Mouse (Mus musculus) limb, embryonic 13.5 days (tissue): Measurements from ENCODE around the gene Stmn1. TPM values are rescaled to one million over a fixed set of nuclear protein-coding genes. Genes with fewer than 3 reads are reported as not detected.

Experiments
- ATAC-seq: fragments of 200-750 bp; cut with Nextera tagmentation; 2 replicates; pipeline ENCODE4 v1.8.0; 2017; ENCODE audit warnings: low read depth, moderate number of reproducible peaks, moderate TSS enrichment; ENCODE audit not compliant: low FRiP score
- H3K27ac ChIP-seq: fragments of 300-500 bp; sonication (generic); 2 replicates; pipeline ENCODE4 v1.5.1; 2015; ENCODE audit warnings: inconsistent platforms, mild to moderate bottlenecking, moderate library complexity
- H3K27me3 ChIP-seq: fragments of 300-500 bp; sonication (generic); 2 replicates; pipeline ENCODE4 v1.6.1; 2015; ENCODE audit warnings: mild to moderate bottlenecking, inconsistent platforms
- H3K36me3 ChIP-seq: fragments of 300-500 bp; sonication (generic); 2 replicates; pipeline ENCODE4 v1.6.1; 2015; ENCODE audit warnings: inconsistent platforms, mild to moderate bottlenecking, moderate library complexity
- H3K4me1 ChIP-seq: fragments of 300-500 bp; sonication (generic); 2 replicates; pipeline ENCODE4 v1.6.1; 2015; ENCODE audit warnings: inconsistent platforms
- H3K4me2 ChIP-seq: fragments of 300-500 bp; sonication (generic); replicated peaks from 2 replicates; pipeline ENCODE4 v1.6.1; 2015; ENCODE audit warnings: inconsistent platforms, mild to moderate bottlenecking, moderate library complexity
- H3K4me3 ChIP-seq: fragments of 300-500 bp; sonication (generic); 2 replicates; pipeline ENCODE4 v1.5.1; 2015; ENCODE audit warnings: moderate library complexity, mild to moderate bottlenecking, inconsistent platforms
- H3K9ac ChIP-seq: fragments of 300-500 bp; sonication (generic); 2 replicates; pipeline ENCODE4 v1.6.1; 2015; ENCODE audit warnings: mild to moderate bottlenecking, inconsistent platforms
- H3K9me3 ChIP-seq: fragments of 300-500 bp; sonication (generic); 2 replicates; pipeline ENCODE4 v1.6.1; 2016; ENCODE audit warnings: inconsistent platforms
- WGBS: fragments of 180-500 bp; shearing (Covaris S2); methylation state at CpG from one replicate; pipeline ENCODE4 v1.1.7; 2015; 5-methylcytosine and 5-hydroxymethylcytosine counted together
- polyA plus RNA-seq: library from polyadenylated mRNA; unstranded; fragments of >200 nt; fragmentation: Nextera tagmentation; extraction: Ambion mirVana; gene quantifications from 2 replicates; pipeline ENCODE4 v1.2.1, GENCODE M21; 2015

The Stmn1 gene
- polyA plus RNA-seq, 1 experiment from 2014 or later = 1,889 TPM

DNA sequence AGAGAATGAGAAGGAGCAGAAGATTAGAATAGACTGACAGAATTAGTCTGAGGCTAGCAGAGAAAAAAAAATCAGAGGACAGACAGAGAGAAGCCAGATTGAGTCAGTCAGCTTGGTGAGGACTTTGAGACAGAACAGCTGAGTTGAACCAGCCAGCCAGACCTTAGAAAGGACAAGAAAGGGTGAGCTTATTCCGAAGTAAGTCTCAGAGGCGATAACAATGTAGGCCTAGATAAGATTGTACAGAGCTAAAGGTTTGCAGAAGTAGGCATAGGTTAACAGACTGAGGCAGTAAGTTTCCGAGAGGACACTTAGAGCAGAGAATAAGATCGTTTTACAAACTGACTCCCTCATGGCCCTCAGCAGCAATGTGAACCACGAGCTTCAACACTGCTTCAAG lies 6.9 kb upstream of the Stmn1 start:
- Histone ChIP-seq H3K27ac (no peak overlapping the region), H3K4me1 (no peaks in the 10 kb centered on the region), H3K9ac (no peak overlapping the region), H3K36me3 (no peaks in the 10 kb centered on the region), H3K4me3 (no peak overlapping the region), H3K4me2 (no peak overlapping the region), H3K9me3 (no peaks in the 10 kb centered on the region), H3K27me3 (peaks cover 2% of the 10 kb centered on the region; the same call in 1 of the 2 replicates)
- no peak for ATAC-seq
- WGBS = 77% methylated on average over 5 of the region's 5 CpGs

DNA sequence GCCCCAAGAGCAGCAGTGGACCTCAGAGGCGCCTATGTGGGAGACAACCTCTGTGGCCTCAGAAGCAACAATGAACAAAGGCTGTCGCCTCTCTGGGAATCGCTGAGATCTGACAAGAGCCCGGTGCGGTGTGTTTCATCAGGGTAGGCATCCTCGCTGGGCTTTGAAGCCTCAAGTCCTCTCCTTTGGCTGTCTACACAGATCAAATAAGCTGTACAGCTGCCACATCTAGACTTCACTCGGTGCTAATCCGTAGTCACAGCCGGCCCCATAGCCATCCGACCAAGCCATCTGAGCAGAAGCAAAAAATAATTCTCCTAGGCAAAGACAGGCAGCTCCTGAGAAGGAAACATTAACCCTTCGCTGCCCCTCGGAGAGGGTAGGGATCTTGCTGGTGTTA lies 2.3 kb upstream of the Stmn1 start:
- ATAC-seq = no peak
- no peak overlapping the region for H3K9ac ChIP-seq
- H3K27me3 ChIP-seq = no peaks in the 10 kb centered on the region
- H3K4me1 ChIP-seq = peaks cover 17% of the 10 kb centered on the region
- peaks cover 2% of the 10 kb centered on the region; the same call in 1 of the 2 replicates for H3K36me3 ChIP-seq
- 42% methylated on average over 12 of the region's 12 CpGs for WGBS
- H3K4me3 ChIP-seq = no peak overlapping the region
- H3K4me2 ChIP-seq = no peak overlapping the region
- no peak overlapping the region for H3K27ac ChIP-seq
- H3K9me3 ChIP-seq = no peaks in the 10 kb centered on the region

DNA sequence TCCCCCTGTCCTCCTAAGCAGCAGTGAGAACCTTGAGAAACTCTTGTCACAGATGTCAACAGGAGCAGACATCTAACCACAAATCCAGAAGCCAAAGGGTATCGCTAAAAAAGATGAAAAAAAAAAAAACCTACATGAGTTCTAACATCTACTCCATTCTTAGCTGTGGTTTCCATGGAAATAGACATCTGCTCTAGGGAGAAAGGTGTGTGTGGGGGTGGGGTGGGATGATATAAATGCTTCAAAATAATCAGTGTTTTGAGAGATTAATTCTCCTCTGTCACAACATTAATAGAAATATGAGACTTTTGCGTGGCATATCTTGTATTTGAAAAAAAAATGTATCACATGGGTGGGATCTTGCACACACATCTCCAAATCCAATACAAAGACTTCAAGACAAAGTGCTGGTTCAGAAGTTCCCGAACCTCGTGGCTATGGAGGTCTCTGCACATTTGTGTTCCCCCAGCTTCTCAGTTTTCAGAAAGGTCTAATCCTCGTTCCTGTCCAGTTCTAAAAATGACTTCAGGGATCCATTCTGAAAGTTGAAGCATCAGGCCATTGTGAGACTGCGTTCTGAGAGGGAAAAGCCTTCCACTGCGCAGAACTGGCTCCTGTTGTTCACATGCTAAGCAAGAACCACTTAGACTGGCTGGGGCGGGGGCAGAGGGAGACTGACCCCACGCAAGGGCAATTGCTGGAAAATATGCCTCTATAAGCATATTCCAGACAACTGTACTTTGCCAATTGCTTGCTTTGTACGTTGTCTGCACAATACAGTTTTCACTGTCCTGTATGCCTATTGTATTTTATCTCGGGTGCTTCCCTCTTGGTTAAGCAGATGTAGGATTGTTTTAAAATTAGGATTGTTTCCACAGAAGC lies 1.5 kb upstream of the Stmn1 start:
- H3K9ac ChIP-seq = no peak overlapping the region
- H3K4me3 ChIP-seq = no peak overlapping the region
- 74% methylated on average over 11 of the region's 11 CpGs for WGBS
- no peaks in the 10 kb centered on the region for H3K9me3 ChIP-seq
- H3K36me3 ChIP-seq = peaks cover 9% of the 10 kb centered on the region
- peaks cover 20% of the 10 kb centered on the region for H3K4me1 ChIP-seq
- H3K4me2 ChIP-seq = peak overlapping the region; percentile 96
- ATAC-seq = no peak
- H3K27ac ChIP-seq = no peak overlapping the region
- no peaks in the 10 kb centered on the region for H3K27me3 ChIP-seq

DNA sequence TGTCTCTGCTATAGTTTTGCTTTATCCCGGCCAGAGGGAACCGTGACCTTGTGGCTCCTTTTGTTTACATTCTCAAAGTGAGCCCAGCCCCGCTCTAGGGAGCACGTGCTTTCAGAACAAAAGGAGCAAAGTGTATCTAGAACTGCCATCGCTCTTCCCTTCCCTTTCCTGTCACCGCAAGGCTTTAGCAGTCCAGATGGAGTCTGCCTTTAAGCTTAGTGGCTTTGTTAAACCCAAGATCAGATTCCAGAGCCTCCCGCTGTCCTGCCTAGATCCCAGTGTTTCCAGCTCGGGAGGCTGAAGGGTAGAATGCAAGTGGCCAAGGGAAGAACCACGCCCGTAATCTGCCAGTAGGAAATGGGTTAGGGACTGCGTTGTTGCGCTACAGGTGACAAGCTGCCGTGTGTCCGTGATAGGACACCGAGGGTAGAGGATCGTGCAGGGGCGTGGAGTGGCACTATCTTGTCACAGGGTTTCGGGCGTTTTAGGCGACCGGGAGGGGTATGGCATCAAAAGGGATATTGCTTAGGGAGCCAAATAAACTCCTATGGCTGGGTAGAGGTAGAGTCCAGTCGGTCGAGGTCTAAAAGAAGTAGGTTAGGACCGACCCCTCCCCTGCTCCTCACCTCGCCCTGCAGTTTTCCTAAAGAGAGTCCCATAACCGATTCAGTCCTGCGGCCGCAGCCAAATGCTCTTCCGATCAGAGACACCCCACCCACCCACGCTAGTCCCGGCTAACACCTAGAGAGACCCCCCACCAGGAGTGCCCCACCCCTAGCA lies 495 bp upstream of the Stmn1 start:
- H3K27ac ChIP-seq = peak overlapping the region; percentile 10; the same call in 1 of the 2 replicates
- under 1% methylated on average over 31 of the region's 31 CpGs for WGBS
- peak overlapping the region; percentile 69 for H3K9ac ChIP-seq
- H3K4me1 ChIP-seq = peaks cover 20% of the 10 kb centered on the region
- peak; percentile 26; the same call in 1 of the 2 replicates for ATAC-seq
- H3K36me3 ChIP-seq = peaks cover 18% of the 10 kb centered on the region
- peak overlapping the region; percentile 96 for H3K4me2 ChIP-seq
- no peaks in the 10 kb centered on the region for H3K9me3 ChIP-seq
- no peaks in the 10 kb centered on the region for H3K27me3 ChIP-seq
- peak overlapping the region; percentile 93 for H3K4me3 ChIP-seq

DNA sequence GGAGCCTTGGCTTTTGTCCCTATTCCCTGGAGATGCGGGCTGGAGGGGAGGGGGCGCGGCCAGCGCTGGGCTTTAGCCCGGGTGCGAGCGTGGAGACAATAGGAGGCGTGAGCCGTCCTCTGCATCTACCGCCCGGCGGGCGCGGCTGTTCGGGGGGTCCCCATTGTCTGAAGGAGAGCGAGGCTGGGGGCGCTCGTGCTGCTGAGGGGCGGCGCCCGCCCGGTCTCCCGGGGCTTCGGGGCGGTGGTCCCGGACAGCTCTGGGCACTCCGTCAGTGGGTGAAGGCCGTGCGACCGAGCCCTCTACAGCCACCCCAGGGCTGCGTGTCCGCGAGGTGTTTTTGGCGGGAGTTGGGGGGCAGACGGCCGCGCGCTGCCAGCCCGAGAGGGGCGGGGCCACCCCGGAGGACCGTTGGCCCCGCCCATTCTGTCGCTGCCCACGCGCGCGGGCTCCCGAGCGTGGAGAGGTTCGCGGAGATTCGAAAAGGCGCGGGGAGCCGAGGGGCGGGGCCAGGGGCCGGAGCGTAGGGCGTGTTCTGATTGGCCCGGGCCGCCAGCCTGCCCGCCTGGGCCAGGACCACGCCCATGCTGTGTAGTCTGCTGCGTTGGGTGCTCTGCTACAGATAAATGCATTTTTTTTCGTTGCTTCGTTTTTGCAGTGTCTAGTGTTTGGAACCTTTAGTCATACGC lies 602 bp downstream of the Stmn1 start:
- Histone ChIP-seq H3K27ac (peak overlapping the region; percentile 87), H3K9me3 (no peaks in the 10 kb centered on the region), H3K9ac (peak overlapping the region; percentile 93), H3K4me2 (peak overlapping the region; percentile 96), H3K27me3 (no peaks in the 10 kb centered on the region), H3K4me3 (peak overlapping the region; percentile 93), H3K4me1 (peaks cover 20% of the 10 kb centered on the region), H3K36me3 (peaks cover 25% of the 10 kb centered on the region)
- WGBS = under 1% methylated on average over 58 of the region's 68 CpGs
- ATAC-seq = peak; percentile 85

DNA sequence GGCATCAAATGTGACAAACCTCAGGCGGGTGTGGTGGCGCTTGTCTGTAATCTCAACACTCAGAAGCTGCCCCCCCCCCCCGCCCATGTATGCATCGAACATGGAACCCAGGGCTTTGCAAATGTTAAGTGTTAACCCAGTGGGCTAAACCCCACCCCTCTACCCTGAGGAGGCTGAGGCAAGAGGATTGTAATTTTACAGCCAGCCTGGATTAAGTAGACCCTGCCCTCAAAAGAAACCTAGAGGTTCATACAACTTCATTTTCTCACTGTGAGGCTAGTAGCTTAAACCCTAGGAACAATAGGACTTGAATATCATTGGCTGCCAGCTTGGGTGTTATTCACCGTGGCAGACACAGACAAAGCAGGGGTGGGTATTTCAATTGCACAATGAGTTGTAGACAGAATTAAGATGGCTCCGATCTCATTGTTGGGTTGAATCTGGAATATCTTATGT lies 1.2 kb downstream of the Stmn1 start:
- WGBS = 22% methylated on average over 6 of the region's 6 CpGs
- H3K27ac ChIP-seq = no peak overlapping the region
- no peaks in the 10 kb centered on the region for H3K27me3 ChIP-seq
- no peaks in the 10 kb centered on the region for H3K9me3 ChIP-seq
- H3K4me1 ChIP-seq = peaks cover 23% of the 10 kb centered on the region
- H3K4me2 ChIP-seq = peak overlapping the region; percentile 96
- H3K4me3 ChIP-seq = peak overlapping the region; percentile 93
- peak overlapping the region; percentile 93 for H3K9ac ChIP-seq
- peaks cover 31% of the 10 kb centered on the region for H3K36me3 ChIP-seq
- no peak for ATAC-seq

DNA sequence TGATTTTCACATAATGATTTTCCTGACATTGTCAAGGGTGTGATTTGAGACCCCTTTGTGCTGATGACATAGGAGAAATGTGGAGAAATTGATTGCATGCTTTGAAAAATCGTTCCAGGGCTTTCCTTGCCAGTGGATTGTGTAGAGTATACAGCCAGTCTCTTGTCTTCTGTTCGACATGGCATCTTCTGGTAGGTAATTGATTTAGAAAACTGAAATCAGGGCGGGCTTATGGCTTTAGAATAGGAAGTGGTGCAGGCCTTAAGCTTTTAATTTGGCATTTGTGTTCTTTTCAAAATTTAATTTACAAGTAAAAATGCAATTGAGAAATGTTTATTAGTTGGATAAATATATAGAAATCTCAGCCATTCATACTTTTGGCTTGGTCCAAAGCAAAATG lies 1.9 kb downstream of the Stmn1 start:
- Histone ChIP-seq H3K4me3 (peak overlapping the region; percentile 93), H3K4me2 (peak overlapping the region; percentile 96), H3K4me1 (peaks cover 23% of the 10 kb centered on the region), H3K9ac (peak overlapping the region; percentile 93), H3K9me3 (no peaks in the 10 kb centered on the region), H3K36me3 (peaks cover 37% of the 10 kb centered on the region), H3K27ac (no peak overlapping the region), H3K27me3 (no peaks in the 10 kb centered on the region)
- ATAC-seq = no peak
- WGBS = 74% methylated on average over 3 of the region's 3 CpGs

DNA sequence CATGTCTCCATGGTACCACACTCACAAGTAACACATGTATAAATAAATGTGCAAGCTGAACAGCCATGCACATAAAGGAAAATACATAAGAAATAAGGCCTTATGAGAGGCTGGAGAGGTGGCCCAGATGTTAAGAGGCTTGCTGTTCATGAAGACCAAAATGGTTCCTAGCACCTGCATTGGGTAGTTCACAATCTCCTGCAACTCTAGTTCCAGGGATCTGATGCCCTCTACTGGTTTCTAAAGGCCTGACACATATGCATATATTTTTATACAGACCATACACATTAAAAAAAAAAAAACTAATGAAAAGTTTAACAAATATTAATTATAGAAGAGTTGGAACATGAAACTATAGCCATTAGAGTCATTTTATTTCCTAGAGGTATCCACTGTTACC lies 3.3 kb downstream of the Stmn1 start:
- Histone ChIP-seq H3K9me3 (no peaks in the 10 kb centered on the region), H3K4me3 (no peak overlapping the region), H3K27me3 (no peaks in the 10 kb centered on the region), H3K4me2 (peak overlapping the region; percentile 96; the same call in 1 of the 2 replicates), H3K36me3 (peaks cover 52% of the 10 kb centered on the region), H3K4me1 (peaks cover 23% of the 10 kb centered on the region), H3K9ac (no peak overlapping the region), H3K27ac (no peak overlapping the region)
- ATAC-seq = no peak

DNA sequence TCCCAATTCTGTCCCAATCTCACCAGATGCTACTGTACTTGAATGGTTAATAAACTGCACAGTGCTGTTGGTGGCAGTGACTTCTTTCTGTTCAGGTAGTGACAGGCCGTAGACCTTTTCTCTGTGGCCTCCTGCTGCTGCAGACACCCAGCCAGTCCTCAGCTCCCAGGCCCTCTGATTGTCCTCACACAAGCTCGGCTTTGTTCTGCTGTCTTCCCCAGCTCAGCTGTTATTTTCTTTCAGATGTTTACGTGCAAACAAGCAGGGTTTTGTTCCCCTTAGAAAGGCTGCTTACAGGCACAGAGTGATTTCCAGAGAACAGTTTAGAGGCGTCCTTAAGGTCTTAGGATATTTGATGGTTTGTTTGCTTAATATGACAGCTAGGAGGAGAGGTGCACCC lies 5.6 kb downstream of the Stmn1 start:
- 79% methylated on average over 4 of the region's 4 CpGs for WGBS
- peaks cover 19% of the 10 kb centered on the region for H3K4me1 ChIP-seq
- H3K4me3 ChIP-seq = no peak overlapping the region
- no peaks in the 10 kb centered on the region for H3K9me3 ChIP-seq
- H3K9ac ChIP-seq = no peak overlapping the region
- no peak overlapping the region for H3K4me2 ChIP-seq
- ATAC-seq = no peak
- H3K36me3 ChIP-seq = peaks cover 57% of the 10 kb centered on the region
- no peak overlapping the region for H3K27ac ChIP-seq
- H3K27me3 ChIP-seq = no peaks in the 10 kb centered on the region

DNA sequence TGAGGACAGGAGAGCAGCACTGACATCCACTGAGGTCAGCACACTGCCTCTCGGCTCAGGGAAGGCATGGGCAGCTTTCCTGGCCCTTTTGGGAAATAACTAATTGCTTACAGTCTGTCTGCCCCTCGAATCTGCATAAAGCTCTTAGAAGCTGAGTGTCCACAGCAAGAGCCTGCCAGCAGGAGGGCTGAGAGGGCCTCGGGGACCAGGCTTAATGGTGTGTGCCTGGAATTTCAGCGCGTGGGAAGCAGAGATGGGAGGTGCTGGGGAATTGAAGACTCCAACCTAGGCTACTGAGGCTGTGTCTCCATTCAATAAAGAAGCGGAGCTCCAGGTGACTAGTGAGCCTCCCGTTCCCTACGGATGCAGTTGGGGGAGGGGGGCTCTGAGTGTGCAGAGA lies 6.1 kb downstream of the Stmn1 start:
- ATAC-seq = no peak
- Histone ChIP-seq H3K4me1 (peaks cover 19% of the 10 kb centered on the region), H3K9ac (no peak overlapping the region), H3K4me2 (no peak overlapping the region), H3K9me3 (no peaks in the 10 kb centered on the region), H3K27ac (no peak overlapping the region), H3K27me3 (no peaks in the 10 kb centered on the region), H3K36me3 (peaks cover 57% of the 10 kb centered on the region), H3K4me3 (no peak overlapping the region)
- WGBS = 69% methylated on average over 8 of the region's 8 CpGs

DNA sequence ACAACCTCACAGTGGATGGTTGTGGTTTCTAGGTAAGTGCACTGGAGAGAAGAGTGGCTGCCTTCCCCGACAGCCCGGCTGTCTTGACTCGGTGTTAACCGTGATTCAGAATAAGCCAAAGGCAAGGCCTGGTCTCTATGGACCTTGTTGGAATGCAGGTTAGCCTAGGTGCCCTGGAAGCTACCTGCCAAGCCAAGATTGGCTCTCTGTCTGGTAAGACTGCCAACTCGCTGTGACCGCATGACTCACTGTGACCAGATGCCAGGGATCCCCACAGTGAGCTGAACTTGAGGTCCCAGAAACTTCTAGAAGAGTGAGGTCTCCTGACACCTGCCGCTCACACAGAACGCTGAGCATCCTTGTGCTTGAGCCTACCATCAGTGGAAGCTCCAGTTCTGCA lies 8.8 kb downstream of the Stmn1 start:
- Histone ChIP-seq H3K4me3 (no peak overlapping the region), H3K27me3 (no peaks in the 10 kb centered on the region), H3K36me3 (peaks cover 46% of the 10 kb centered on the region), H3K9me3 (no peaks in the 10 kb centered on the region), H3K4me2 (no peak overlapping the region), H3K27ac (no peak overlapping the region), H3K4me1 (0 out of 2 replicates have a peak, but pooled peaks cover 5% of the 10 kb centered on the region), H3K9ac (no peak overlapping the region)
- ATAC-seq = no peak
- 90% methylated on average over 8 of the region's 8 CpGs for WGBS

DNA sequence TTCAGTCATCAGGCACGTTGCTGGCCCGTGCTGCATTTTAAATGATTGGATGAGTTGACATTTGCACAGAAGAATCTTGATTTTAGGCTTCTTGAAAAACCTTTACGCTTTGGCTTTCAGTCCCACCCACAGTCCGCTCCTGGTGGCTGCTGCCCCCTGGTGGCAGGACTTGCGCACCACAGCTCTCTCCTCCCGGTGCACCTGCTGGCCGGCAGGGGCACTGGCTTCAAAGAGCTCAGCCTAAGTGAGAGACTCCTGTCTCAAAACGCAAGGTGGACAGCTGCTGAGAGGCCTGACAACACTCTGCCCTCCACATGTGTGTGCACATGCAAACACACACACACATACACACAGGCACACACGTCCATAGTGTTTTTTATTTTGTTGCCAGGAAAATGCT lies 9.9 kb downstream of the Stmn1 start:
- Histone ChIP-seq H3K27me3 (peaks cover 4% of the 10 kb centered on the region; the same call in 1 of the 2 replicates), H3K27ac (no peak overlapping the region), H3K9ac (no peak overlapping the region), H3K4me3 (no peak overlapping the region), H3K4me1 (0 out of 2 replicates have a peak, but pooled peaks cover 5% of the 10 kb centered on the region), H3K4me2 (no peak overlapping the region), H3K36me3 (peaks cover 35% of the 10 kb centered on the region), H3K9me3 (no peaks in the 10 kb centered on the region)
- WGBS = 5% methylated on average over 9 of the region's 9 CpGs
- peak; percentile 68 for ATAC-seq
